Mouse (Mus musculus) layer of hippocampus, postnatal 14 days (tissue): ENCODE data around the gene Gm11127. TPM values are rescaled to one million over a fixed set of nuclear protein-coding genes. Genes with fewer than 3 reads are reported as not detected.
"Not testable (repeated sequence)": the region's sequence is repeated elsewhere in the genome, so short reads cannot be mapped to it uniquely, and the experiment has no call there.

ENCODE experiments used
- DNase-seq, 2 experiments: peaks; one replicate each; pipeline ENCODE4 v3.0.0; 2021 to 2022; ENCODE audit warnings: low spot score in 2 of 2, mixed read lengths in 1 of 2
- long read RNA-seq, 2 experiments: library from polyadenylated mRNA; stranded (forward); transcript quantifications; one replicate each; pipeline ENCODE4 v2.0.0; 2021
- total RNA-seq, 2 experiments: library from RNA; stranded (reverse); gene quantifications; 2 replicates each; pipeline ENCODE4 v1.2.3; 2021

Gene Gm11127
- total RNA-seq: under 1 TPM; 0.31 to 0.32 TPM
- long read RNA-seq, experiment 1: 0 reads
- long read RNA-seq, experiment 2: 0 reads

DNA sequence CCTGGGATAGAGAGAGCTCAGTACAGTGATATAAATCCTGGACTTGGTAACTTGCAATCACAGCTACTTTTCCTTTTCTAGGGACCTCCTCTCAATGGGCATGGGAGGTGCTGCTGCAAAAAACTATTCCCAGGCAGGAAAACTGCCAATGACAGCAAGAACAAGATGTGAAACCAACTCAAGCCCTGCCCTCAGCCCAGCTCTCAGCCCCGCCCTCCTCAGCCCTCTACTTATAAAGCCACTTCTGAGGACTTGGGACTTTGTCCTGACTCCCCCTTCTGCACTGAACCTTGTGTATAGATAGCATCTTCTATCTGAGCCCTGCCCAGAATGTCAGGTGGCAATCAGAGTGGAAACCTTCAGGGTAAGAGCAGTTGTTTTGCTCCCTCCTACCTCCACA lies at the start of gene Gm11127:
Gene Gm11127, minus strand, starts transcription at position 10 of the 400 bp plus-strand sequence.
- DNase-seq: not testable (repeated sequence)

DNA sequence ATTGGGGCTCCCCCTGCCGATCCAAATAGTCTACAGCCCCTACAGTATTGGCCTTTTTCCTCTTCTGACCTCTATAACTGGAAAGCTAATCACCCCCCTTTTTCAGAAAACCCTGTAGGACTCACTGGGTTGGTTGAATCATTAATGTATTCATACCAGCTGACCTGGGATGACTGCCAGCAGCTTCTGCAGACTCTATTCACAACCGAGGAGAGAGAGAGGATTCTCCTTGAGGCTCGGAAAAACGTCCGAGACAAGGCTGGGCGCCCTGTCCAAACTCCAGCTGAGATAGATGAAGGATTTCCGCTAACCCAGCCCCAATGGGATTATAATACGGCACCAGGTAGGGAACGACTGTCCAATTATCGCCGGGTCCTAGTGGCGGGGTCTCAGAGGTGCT lies 43.9 kb upstream of the Gm11127 start:
- not testable (repeated sequence) for DNase-seq

DNA sequence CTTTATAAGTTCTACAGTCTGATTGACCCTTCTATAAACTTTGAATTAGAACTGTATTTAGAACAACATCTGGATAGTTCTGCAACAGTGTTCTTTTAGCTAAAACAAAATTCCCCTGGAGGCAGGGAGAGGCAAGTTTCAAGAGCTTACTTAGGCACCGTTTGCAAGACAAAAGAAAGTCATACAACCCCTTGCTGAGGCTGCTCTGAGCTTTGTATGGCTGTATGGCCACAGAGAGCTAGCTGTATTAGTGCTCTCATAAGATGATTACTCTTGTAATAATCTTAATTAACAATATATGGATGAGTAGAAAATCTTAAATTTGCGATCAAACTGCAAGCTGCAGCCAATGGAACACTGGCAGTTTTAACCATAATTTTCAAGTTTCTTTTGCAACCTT lies 41.4 kb upstream of the Gm11127 start:
- not testable (repeated sequence) for DNase-seq

DNA sequence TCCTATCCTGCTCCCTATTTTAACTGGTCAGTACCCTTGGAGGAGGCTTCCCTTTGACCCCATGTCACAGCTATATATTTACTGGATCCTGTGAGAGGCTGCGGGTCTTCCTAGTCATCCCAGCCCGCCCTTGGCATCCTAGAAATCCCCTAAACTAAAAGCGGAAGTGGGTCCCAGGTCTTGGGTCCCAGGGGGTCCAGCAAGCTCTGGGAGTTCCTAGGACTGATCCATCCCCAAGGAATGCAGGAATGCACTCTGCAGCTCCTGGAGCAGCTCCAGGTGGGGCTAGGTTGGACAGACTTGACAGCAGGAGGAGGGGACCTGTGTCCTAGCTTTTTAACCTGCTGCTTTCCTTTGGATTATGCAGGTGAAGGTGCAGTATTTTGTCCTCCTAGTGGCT lies 35.8 kb upstream of the Gm11127 start:
- no peak for DNase-seq

DNA sequence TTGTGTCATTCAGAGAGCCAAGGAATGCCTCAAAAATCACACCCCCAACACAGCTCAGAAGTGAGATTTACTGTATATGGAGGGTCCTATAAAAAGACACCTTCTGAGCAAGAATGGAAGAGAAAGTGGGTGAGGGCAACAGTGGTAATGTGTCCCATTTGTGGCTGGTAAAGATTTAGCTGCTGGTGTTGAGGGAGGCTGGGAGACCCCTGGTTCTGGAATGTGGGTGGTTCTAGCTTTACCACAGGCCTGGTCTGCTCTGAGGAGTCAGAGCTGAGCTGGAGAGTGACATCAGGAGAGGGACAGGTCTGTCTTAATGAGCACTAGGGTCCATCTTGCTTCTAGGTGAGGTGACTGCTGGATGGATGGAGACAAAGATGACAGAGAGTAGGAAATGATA lies 34.3 kb upstream of the Gm11127 start:
- not testable (repeated sequence) for DNase-seq

DNA sequence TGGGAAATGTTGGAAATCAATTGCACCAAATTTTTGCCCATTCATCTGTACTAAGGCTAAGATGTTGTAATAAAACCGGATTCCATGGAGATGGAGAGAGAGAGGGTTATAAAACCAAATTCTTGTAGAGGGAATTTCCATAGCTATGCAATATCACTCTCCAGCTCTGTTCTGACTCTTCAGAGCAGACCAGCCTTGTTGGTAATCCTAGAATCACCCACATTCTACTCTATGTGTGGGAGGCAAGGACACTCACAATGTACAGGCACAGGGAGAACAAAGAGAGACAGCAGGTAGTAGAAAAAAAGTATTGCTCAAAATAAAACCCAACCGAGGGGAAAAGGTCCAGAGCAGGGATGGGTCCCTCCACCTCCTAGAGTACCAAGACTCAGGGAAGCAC lies 33.8 kb upstream of the Gm11127 start:
- DNase-seq: not testable (repeated sequence)

DNA sequence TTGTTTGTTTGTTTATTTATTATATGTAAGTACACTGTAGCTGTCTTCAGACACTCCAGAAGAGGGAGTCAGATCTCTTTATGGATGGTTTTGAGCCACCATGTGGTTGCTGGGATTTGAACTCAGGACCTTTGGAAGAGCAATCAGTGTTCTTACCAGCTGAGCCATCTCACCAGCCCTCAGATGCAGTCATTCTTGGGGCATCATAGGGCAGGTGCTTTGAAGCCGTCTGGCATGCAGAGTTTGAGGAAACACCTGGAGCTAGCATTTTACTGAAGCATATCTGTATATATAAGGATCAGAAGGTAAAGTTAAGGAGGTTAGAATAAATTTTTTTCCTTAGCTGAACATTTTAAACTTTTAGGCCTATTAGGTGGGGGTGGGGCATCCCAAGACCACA lies 27.8 kb upstream of the Gm11127 start:
- DNase-seq: not testable (repeated sequence)

DNA sequence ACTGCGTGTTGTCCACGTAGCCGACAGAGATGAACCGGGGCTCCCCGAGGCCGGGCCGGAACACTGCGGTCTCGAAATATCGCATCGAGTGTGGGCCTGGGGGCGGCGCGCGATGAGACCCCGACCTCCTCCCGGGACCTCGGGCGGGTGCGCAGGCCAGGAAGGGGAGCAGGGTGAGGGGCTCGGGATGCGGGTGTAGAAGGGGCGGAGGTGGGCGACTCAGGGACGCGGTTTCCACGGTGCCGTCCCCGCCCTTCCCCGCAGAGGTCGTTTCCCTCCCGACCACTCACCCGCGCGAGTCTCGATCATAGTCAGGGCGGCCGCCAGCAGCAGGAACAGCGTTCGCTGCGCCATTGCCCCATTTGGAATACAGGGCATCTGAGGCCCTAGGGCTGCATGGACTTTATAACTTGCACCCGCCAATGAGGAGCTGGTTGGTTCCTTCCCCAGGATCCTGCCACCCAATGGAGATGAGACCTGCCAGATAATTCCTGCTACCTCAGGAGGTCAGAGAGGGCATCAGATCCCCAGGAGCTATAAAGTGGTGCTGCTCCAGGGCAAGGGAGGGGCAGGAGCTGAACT lies 25.8 kb upstream of the Gm11127 start:
- no peak for DNase-seq

DNA sequence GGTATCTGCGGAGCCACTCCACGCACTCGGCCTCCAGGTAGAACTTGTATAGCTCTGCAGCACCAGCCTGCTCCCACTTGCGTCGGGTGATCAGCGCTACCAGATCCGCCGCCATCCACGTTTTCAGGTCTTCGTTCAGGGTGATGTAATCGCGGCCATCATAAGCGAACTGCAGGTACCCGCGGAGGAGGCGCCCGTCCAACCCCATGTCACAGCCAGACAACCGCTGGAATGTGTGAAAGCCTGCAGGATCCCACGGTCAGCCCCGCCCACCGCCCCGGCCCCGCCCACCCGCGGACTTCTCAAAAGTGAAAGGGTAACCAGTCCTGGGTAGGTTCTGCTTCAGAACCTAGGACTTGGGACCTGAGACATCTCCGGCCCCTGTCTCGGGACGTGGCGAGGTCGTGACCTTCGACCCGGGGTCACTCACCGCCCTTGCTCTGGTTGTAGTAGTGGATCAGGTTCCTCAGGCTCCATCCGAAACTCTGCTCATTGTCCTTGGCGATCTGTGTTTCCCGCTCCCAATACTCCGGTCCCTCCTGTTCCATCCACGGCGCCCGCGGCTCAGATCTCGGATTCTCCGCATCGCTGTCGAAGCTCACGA lies 25.2 kb upstream of the Gm11127 start:
- no peak for DNase-seq

DNA sequence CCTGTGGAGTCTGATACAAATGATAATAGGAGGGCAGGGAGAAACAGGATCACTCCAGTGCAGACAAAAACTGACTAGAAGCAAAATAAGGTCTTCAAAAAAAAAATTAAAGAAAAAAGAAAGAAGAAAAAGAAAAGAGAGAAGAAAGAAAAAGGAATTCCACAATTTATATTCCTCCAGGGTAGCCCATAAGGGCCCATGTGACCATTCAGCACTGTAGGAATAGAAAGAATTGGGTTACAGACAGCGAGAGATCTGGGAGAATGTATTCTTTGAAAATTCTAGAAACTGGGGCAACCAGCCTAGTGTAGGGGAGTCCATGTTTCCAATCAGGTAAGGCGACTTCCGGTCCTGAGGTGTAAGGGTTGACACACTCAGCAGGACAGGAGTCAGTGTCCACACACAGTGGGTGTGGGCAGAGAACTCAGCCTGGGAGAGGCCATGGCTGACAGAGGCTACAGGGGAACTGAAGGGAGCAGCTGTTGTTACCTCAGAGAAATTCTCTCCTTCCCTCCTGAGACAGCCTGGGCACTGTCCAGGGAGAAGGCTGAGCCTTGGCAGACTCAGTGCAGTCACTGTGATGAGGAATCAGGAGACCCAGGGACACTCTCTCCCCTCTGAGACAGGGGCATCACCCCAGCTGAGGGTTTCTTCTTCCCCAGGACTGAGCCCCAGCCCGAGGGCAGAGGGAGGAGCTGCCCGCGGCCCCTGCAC lies 24.5 kb upstream of the Gm11127 start:
- not testable (repeated sequence) for DNase-seq

DNA sequence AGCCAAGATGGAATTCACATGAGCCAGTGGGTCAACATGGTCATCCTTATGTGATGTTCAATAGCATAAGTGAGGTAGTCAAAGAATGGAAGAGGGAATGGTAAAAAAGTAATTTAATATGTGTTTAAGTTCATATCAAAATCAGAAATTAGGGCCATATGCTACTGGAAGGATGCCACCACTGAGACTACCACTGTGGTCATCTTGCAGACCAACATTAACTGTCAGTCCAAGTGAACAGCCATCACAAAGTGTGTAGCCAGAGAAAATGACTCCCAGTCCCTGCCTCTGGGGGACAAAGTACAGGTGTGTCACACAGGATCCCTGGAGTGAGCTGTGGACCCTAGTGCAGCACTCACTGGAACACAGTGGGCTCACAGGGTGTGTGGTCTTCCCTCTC lies 23.7 kb upstream of the Gm11127 start:
- not testable (repeated sequence) for DNase-seq

DNA sequence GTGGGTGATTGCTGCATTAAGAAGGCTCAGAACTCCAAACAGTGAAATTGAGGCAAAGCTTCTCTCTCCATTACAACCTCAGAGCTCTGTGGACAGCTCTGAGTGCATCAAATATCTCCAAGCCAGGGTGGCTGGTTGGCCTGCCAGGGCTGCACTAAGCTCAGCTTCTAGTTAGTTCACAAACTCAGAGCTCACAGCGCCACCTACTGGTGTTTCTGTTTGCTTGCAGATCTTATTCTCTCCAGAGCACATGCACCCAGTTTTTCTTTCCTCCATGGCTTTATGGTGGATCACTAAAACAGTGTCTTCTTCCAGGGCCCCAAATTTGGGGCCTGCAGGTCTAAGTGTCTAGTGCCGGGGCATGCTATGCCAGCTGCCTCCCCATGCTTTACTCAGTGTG lies 2.7 kb upstream of the Gm11127 start:
- peak; percentile 81 to 91 for DNase-seq

DNA sequence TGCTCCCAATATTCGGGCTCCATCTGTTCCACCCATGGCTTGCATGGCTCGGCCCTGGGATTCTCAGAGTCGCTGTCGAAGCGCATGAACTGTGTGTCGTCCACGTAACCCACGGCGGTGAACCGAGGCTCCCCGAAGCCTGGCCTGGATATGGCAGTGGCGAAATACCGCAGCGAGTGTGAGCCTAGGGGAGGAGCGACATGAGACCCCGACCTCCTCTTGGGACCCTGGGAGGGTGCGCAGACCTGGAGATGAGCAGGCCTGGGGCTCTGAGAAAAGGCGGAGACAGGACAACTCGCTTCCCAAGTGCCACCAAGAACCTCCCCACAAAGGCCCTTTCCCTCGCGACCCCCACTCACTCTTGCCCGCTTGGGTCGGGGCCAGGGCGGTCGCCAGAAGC lies 244 bp downstream of the Gm11127 start:
- DNase-seq: not testable (repeated sequence)

DNA sequence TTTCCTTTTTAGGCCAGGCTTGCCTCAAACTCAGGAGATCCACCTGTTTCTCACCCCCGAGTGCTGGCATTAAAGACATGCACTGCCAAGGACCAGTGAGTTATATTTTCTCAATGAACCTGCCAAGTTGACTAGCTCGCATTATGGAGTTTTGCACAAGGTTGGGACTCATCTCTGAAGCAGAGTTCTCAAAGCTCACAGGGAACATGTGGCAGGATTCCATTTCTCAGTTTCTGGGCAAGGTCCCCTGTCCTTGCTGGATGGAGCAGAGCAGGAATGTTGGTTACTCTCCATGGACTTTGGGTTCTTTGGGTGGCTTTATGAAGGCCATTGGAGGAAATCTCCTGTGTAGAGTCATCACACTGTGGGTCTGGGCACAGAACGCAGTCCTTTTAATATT lies 14.9 kb downstream of the Gm11127 start:
- DNase-seq: no peak

DNA sequence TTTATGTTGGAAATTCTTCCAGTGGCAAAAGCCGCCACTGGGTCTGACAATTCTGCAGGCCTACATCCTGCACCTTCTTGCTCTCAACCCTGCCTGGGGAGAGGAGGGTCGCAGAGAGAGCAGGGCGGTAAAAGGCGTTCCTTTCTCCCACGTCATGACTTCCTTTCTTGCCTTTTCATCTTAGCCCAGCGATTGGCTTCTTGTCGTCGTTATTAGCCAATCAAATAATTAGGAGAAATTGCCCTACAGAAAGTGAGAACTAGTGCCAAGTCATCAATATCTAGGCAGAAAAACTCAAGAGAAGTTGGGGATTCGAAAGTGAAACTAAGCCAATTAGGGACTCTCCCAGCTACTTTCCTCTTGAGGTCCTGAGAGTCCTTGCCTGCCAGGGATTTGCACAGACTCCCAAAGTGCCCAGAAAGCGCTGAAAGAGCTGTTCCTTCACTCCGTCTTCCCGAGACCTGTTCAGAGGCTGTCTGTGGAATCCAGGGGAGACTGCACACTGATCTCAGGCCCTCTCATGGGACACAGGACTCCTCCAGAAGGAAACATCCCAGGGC lies 15.5 kb downstream of the Gm11127 start, which contains the start of the genes H2-T22 and Gm6034:
Gene H2-T22, minus strand, starts transcription at position 138 of the 560 bp plus-strand sequence.
Gene Gm6034, plus strand, starts transcription at position 352 of the 560 bp plus-strand sequence.
- peak; percentile 58 to 91 for DNase-seq

DNA sequence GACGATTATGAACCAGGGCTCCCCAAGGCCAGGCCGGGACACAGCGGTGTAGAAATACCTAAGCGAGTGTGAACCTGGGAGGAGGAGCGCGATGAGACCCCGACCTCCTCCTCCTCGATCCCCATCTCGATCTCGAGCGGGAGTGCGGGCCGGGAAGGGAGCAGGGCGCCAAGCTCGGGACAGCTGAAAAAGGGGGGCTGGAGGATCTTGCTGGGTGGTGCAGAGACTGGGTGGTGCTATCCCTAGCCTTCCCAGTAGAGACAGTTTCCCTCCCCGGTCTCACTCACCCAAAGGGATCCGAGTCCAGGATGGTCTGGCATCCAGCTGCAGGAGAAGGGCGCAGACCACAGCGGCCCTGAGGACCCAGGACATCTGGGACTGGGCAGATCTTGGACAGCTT lies 16.1 kb downstream of the Gm11127 start:
- DNase-seq: not testable (repeated sequence)

DNA sequence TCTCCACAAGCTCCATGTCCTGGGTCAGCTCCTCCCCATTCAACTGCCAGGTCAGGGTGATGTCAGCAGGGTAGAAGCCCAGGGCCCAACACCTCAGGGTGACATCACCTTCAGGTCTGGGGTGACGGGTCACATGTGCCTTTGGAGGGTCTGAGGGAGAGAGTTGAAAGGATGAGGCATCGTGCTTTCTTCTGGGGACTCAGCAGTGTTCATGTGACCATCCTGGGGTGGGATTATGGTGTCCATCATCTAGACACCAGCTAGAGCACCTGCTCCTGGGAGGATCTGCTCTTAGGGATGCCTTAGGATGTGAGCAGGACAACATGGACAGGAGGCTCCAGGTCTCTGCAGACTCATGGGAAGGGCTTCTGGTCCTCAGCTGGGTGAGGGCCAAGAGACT lies 17.6 kb downstream of the Gm11127 start:
- DNase-seq: not testable (repeated sequence)

DNA sequence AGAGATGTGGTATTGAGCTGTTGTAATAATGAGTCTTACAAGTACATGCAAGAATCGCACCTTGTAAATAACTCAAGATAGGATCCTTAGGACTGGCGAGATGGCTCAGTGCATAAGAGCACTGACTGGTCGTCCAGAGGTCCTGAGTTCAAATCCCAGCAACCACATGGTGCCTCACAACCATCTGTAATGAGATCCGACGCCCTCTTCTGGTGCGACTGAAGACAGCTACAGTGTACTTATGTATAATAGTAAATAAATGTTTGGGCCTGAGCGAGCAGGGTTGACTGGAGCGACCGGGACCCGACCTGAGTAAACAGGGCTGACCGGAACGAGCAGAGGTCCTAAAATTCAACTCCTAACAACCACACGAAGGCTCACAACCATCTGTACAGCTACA lies 22.0 kb downstream of the Gm11127 start:
- not testable (repeated sequence) for DNase-seq

DNA sequence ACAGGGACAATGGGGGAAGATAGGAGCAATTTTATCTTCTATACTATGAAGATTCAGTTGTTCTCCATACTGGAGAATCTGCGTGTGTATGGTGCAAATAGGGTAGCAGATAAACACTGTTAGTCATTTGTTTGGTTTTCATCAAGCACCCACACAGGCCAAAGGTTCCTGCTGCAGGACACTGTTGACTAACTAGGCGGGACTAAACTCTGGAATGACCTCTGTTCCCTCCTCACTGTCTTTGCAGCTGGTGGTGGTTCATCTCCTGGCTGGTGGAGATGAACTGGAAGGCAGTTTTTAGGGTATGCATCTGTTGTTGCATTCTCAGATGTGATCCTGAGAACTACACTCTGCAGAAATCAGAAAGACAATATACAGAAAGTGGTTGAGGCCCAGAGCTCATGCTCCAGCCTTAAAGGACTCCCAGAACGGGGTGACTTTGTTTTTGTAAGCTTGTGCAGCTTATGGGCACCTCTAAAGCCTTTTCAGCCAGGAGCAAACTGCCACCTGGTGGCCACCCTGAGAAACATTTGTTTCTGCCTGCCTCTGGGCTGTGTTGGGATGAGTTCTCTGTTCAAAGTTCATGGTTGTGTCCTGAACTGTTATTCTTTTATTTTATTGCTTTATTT lies 23.0 kb downstream of the Gm11127 start:
- DNase-seq: peak; percentile 28 to 51

DNA sequence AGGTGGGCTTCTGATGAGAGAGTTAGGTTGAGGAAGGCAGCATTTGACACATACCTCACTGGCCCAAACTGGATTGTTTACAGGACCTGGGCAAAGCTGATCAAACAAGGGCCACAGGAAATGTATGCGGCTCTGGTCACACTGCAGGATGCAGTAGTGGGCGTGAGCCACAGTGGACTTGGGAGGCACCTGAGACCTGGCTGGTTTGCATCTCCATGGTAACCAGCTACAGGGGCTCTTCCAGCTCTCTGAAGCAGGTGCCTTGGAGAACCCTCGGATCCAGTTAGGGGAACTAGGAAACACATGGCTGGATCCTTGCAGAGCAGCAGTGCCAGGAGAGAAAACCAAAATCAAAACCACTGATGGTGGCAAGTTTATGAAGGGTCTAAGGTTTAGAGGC lies 23.6 kb downstream of the Gm11127 start:
- not testable (repeated sequence) for DNase-seq

DNA sequence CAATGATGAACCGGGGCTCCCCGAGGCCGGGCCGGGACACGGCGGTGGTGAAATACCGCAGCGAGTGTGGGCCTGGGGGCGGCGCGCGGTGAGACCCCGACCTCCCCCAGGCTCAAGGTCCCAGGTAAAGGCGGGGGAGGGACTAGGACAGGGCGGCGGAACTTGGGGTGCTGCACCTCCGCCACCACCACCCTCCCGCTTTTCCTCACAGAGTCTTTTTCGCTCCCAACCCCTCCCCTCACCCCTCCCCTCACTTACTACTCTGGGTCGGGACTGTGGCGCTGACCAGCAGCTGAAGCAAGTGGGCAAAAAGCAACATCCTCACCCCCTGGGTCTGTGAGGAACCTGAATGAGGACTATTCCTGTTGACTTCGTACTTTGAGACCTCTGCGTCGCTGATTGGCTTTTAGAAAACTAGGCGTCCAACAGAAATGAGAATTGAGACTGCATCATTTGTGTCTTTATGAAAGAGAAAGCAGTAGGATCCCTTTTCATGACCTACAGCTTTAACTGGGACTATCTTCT lies 25.8 kb downstream of the Gm11127 start, which contains the start of gene H2-T23:
Gene H2-T23, minus strand, starts transcription at position 505 of the 525 bp plus-strand sequence.
- DNase-seq: peak; percentile 7 to 33
